Mouse (Mus musculus): ENCODE results near the gene Zdhhc17. TPM values are rescaled to one million over a fixed set of nuclear protein-coding genes. Genes with fewer than 3 reads are reported as not detected.

Zdhhc17 gene
- polyA plus RNA-seq, 1 experiment from 2014 or later: 29.8 TPM

DNA sequence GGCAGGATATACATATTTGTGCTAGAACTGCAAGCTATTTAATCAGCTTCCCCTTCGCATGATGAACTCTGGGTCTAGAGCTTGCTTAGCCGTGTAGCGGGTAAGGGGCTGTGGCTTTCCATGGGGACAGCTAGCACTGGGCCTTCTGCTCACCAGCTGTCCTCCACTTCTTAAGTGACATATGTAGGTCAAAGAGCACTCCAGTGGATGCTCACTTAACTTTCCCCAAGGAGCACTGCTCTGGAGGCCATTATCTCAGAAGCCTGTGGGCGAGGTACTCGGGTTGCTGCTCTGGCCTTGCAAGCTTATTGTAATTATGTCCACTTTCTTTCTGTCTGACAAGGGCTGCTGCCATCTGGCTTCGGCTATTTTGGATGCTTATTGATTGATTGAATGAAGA, 16.2 kb upstream of the Zdhhc17 start:
- Histone ChIP-seq H3K27ac (no peak overlapping the region), H3K27me3 (no peaks in the 10 kb centered on the region), H3K9ac (no peak overlapping the region), H3K4me2 (no peak overlapping the region), H3K36me3 (no peaks in the 10 kb centered on the region), H3K4me1 (no peaks in the 10 kb centered on the region), H3K9me3 (no peaks in the 10 kb centered on the region), H3K4me3 (no peak overlapping the region)
- no peak for ATAC-seq (ENCODE audit: insufficient number of reproducible peaks, insufficient read depth, low FRiP score, low TSS enrichment, low read depth)
- 50% methylated on average over 6 of the region's 6 CpGs for WGBS

DNA sequence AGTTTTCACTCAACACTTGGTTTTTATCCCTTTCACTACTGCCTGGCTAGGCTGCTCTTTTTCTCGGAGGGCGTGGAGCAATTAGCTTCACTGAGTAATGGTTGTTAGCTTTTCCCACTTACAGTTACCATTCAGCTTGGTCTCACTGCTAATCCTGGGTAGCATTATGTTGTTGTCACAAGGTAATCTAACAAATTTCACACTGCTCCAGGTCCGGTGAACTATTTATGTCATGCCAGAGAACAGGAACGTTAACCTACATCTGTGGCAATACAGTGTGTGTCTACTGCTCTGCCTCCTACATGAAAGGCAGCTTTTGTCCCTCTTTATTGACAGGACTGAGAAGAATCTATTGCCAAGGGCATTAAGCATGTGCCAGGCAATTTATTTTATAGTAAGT, 14.8 kb upstream of the Zdhhc17 start:
- Histone ChIP-seq H3K9ac (no peak overlapping the region), H3K4me3 (no peak overlapping the region), H3K4me2 (no peak overlapping the region), H3K36me3 (no peaks in the 10 kb centered on the region), H3K27me3 (no peaks in the 10 kb centered on the region), H3K27ac (no peak overlapping the region), H3K4me1 (no peaks in the 10 kb centered on the region), H3K9me3 (no peaks in the 10 kb centered on the region)
- 0 out of 2 replicates have a peak, but pooled peaks have one; percentile 6 for ATAC-seq (ENCODE audit: insufficient number of reproducible peaks, insufficient read depth, low FRiP score, low TSS enrichment, low read depth)
- 58% methylated on average over 4 of the region's 4 CpGs for WGBS

DNA sequence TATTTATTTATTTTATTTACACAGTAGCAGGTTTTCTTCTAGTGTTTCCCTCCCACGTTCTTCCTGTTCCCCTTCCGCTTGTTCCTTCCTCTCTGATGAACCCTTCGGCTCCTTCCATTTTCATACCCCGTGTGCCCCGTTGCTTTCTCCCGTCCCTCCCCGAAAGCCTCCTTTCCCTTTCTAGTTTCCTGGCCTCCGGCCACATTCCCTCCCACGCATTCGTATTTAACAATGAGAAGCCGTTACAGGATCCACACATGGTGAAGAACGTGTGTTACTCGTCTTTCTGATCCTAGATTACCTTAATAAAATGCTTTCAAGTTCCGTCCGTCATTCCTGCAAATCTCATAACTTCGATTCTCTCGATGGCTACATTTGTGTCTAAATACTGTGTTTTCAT, 4.5 kb upstream of the Zdhhc17 start:
- no peaks in the 10 kb centered on the region for H3K36me3 ChIP-seq
- no peak overlapping the region for H3K27ac ChIP-seq
- WGBS: 85% methylated on average over 17 of the region's 17 CpGs
- no peaks in the 10 kb centered on the region for H3K9me3 ChIP-seq
- H3K4me2 ChIP-seq: no peak overlapping the region
- peaks cover 3% of the 10 kb centered on the region; the same call in 1 of the 2 replicates for H3K27me3 ChIP-seq
- H3K9ac ChIP-seq: no peak overlapping the region
- H3K4me3 ChIP-seq: no peak overlapping the region
- no peaks in the 10 kb centered on the region for H3K4me1 ChIP-seq
- ATAC-seq (ENCODE audit: insufficient number of reproducible peaks, insufficient read depth, low FRiP score, low TSS enrichment, low read depth): no peak

DNA sequence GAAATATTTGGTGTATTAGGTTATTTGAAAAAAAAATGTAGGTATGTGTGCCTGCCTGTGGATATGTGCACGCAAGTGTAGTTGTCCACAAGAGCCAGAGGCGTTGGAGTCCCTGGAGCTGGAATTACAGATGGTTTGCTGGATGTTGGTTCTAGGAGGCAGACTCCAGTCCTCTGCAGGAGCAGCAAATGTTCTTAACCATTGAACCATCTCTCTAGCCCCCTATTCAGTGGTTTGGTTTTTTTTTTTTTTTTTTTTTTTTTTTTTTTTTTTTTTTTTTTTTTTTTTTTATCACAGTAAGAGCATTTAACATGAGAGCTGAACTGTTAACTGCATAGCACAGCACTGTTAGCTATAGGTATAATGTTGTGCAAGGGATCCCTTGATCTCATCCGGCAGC, 3.3 kb upstream of the Zdhhc17 start:
- Histone ChIP-seq H3K4me2 (no peak overlapping the region), H3K9me3 (no peaks in the 10 kb centered on the region), H3K27ac (no peak overlapping the region), H3K4me1 (peaks cover under 1% of the 10 kb centered on the region; the same call in 1 of the 2 replicates), H3K4me3 (no peak overlapping the region), H3K9ac (no peak overlapping the region), H3K36me3 (no peaks in the 10 kb centered on the region), H3K27me3 (peaks cover 3% of the 10 kb centered on the region; the same call in 1 of the 2 replicates)
- ATAC-seq (ENCODE audit: insufficient number of reproducible peaks, insufficient read depth, low FRiP score, low TSS enrichment, low read depth): no peak
- WGBS: 96% methylated on average over 3 of the region's 3 CpGs

DNA sequence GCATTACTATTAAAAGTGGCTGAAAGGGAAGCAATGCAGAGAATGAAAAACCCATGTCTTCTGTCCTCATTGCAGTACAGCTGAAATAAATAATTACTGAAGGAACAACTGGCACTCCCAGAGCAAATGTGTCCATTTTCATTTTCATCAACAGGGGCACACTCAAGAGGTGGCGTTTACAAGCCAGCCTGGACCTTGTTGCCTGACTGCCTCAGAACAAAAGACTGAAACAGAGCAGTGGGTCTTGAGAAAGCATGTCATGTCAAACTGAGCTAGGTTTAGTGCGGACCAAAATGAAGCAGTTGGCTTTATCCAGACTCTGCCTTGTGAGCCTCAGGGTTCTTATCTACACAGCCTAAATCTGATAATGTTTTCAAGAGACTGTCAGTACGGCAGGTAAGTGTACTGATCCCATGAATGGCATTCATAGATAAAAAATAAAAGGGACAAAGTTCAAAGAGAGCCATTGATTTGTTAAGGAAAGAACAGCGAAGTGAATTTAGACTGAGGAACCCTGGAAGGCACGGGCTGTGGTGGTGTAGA, 2.6 kb upstream of the Zdhhc17 start:
- Histone ChIP-seq H3K4me2 (no peak overlapping the region), H3K4me3 (no peak overlapping the region), H3K36me3 (no peaks in the 10 kb centered on the region), H3K27ac (no peak overlapping the region), H3K4me1 (peaks cover 8% of the 10 kb centered on the region), H3K9ac (no peak overlapping the region), H3K9me3 (no peaks in the 10 kb centered on the region), H3K27me3 (peaks cover 3% of the 10 kb centered on the region; the same call in 1 of the 2 replicates)
- WGBS: 64% methylated on average over 5 of the region's 5 CpGs
- ATAC-seq (ENCODE audit: insufficient number of reproducible peaks, insufficient read depth, low FRiP score, low TSS enrichment, low read depth): no peak

DNA sequence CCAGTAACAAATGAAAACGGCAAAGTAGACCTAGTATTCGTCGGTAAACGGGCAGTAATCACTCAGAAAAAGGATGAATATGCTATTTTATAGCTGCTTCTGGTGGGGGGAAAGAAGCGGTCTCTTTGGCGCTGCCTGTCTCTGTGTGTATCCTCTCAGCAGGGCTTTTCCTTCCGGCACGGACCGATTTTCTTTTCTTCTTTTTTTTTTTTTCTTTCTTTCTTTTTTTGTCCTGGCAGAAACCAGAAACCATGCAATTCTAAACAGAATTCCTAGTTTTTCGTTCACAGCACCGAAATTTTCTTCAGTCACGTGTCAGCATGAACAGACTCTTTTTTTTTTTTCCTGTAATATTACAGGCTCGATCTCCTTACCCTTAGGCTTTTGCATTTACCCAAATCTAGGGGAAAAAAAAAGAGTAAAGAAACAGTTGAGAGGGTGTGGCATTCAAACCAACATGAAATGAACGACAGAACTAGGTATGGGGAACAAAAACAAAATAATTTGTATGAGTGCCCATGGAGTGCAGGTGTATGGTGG, 1.4 kb upstream of the Zdhhc17 start:
- peak overlapping the region; percentile 87 for H3K4me3 ChIP-seq
- peak overlapping the region; percentile 98 for H3K9ac ChIP-seq
- under 1% methylated on average over 14 of the region's 14 CpGs for WGBS
- no peaks in the 10 kb centered on the region for H3K9me3 ChIP-seq
- peaks cover 3% of the 10 kb centered on the region; the same call in 1 of the 2 replicates for H3K27me3 ChIP-seq
- H3K4me2 ChIP-seq: peak overlapping the region; percentile 86
- H3K36me3 ChIP-seq: no peaks in the 10 kb centered on the region
- peak overlapping the region; percentile 98 for H3K27ac ChIP-seq
- H3K4me1 ChIP-seq: peaks cover 10% of the 10 kb centered on the region
- no peak for ATAC-seq (ENCODE audit: insufficient number of reproducible peaks, insufficient read depth, low FRiP score, low TSS enrichment, low read depth)

GRCm38 (mm10) chr10:111010480-111011225, 713 bp upstream of the Zdhhc17 start:
- Histone ChIP-seq H3K27ac (peak overlapping the region; percentile 98), H3K4me2 (peak overlapping the region; percentile 86), H3K4me3 (peak overlapping the region; percentile 87), H3K9me3 (no peaks in the 10 kb centered on the region), H3K27me3 (peaks cover 3% of the 10 kb centered on the region; the same call in 1 of the 2 replicates), H3K36me3 (no peaks in the 10 kb centered on the region), H3K4me1 (peaks cover 15% of the 10 kb centered on the region), H3K9ac (peak overlapping the region; percentile 98)
- no peak for ATAC-seq (ENCODE audit: insufficient number of reproducible peaks, insufficient read depth, low FRiP score, low TSS enrichment, low read depth)
- WGBS: 1% methylated on average over 19 of the region's 19 CpGs

DNA sequence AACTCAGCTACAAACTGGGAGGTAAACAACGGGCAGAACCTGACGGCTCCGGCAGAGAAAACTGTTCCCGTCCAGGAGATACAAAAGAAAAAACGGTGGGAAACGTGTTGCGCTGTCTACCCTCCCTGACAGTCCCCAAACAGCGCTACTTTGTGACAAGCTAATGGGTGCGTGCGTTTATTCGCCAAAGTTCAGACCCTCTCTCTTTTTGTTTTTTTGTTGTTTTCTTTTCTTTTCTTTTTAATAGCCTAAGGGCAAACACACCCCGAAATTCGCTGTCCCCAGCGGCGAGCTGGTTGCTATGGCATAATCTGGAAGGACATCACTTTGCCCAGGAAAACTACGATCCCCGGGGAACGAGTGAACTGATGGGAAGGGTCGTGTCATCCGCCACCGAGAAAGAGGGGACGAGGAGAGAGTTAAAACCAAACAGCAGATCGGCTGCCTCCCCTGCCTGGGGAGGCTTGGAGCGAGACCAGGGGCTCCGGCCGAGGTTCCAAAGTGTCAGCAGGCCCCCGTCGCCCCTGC, 763 bp downstream of the Zdhhc17 start:
- Histone ChIP-seq H3K9me3 (no peaks in the 10 kb centered on the region), H3K9ac (peak overlapping the region; percentile 98), H3K4me2 (peak overlapping the region; percentile 86), H3K36me3 (no peaks in the 10 kb centered on the region), H3K27ac (peak overlapping the region; percentile 98), H3K4me1 (peaks cover 17% of the 10 kb centered on the region), H3K4me3 (peak overlapping the region; percentile 87), H3K27me3 (peaks cover 3% of the 10 kb centered on the region; the same call in 1 of the 2 replicates)
- WGBS: under 1% methylated on average over 27 of the region's 28 CpGs
- no peak for ATAC-seq (ENCODE audit: insufficient number of reproducible peaks, insufficient read depth, low FRiP score, low TSS enrichment, low read depth)

DNA sequence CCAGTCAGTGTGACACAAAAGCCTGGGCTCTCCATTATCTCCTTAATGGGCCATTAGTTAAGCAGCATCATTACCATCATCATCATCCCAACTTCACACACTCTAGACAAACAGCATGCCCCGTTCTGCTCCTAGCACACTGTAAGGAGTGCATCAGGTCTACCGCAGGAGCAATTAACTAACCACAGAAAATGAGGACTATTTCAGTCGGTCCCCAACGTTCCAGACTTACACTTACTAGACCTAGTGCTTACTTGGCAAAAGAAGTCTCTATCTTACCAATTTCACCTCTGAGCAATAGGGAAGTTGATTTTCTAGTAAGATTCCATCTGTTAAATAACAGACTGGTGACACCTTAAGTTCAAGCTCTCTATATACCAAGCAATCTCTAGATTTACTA, 2.3 kb downstream of the Zdhhc17 start:
- peaks cover 17% of the 10 kb centered on the region for H3K4me1 ChIP-seq
- no peaks in the 10 kb centered on the region; the same call in 1 of the 2 replicates for H3K27me3 ChIP-seq
- no peak for ATAC-seq (ENCODE audit: insufficient number of reproducible peaks, insufficient read depth, low FRiP score, low TSS enrichment, low read depth)
- 0 out of 2 replicates have a peak overlapping the region, but pooled peaks have one; percentile 6 for H3K9ac ChIP-seq
- H3K27ac ChIP-seq: no peak overlapping the region
- peak overlapping the region; percentile 86; the same call in 1 of the 2 replicates for H3K4me2 ChIP-seq
- no peaks in the 10 kb centered on the region for H3K36me3 ChIP-seq
- H3K4me3 ChIP-seq: no peak overlapping the region
- WGBS: 60% methylated on average over 4 of the region's 4 CpGs
- H3K9me3 ChIP-seq: no peaks in the 10 kb centered on the region

DNA sequence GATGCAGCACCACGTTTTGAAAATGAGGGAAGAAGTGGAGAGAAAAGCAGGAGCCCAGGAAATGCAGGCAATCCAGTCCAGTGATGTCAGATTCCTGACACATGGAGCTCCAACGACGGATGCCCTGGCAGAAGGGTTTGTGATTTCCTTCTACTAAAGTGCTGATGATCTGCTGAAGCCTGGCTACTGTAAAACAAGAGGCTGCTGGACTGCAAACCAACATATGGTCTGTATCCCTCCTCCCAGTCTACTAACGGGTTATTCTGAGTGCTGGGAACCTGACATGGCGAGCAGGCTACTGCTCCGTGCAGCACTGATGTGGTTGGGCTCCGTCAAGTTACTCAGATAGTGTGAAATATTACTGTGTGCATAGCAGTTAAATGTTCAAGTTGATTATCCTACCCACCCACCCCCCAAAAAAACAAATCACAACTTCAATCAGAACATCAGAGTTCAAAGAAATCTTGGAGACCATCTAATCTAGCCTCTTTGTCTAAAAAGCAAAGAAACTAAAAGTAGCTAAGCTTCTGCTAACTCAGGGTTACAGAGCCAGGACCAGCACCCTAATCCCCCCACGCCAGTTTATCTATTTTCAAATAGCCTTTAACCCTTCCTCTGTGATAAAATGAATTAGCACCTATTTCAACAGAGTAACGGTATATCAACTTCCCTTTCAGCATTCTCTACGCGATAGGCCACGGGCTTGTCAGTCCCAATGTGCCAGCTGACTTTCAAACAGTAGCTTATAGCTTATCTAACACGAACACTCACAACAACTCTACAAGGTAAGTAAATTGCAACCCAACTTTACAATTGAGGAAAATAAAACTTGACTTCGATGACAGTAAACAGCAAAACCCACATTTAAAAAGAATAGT, 4.1 kb downstream of the Zdhhc17 start:
- H3K9ac ChIP-seq: no peak overlapping the region
- H3K4me1 ChIP-seq: peaks cover 17% of the 10 kb centered on the region
- no peaks in the 10 kb centered on the region for H3K36me3 ChIP-seq
- 75% methylated on average over 14 of the region's 14 CpGs for WGBS
- ATAC-seq (ENCODE audit: insufficient number of reproducible peaks, insufficient read depth, low FRiP score, low TSS enrichment, low read depth): no peak
- H3K9me3 ChIP-seq: no peaks in the 10 kb centered on the region
- H3K4me3 ChIP-seq: no peak overlapping the region
- H3K27me3 ChIP-seq: no peaks in the 10 kb centered on the region
- no peak overlapping the region for H3K4me2 ChIP-seq
- H3K27ac ChIP-seq: no peak overlapping the region

GRCm38 (mm10) chr10:111004220-111004619, 5.7 kb downstream of the Zdhhc17 start:
- Histone ChIP-seq H3K4me2 (no peak overlapping the region), H3K36me3 (no peaks in the 10 kb centered on the region), H3K9me3 (no peaks in the 10 kb centered on the region), H3K4me1 (peaks cover 19% of the 10 kb centered on the region), H3K27ac (no peak overlapping the region), H3K9ac (no peak overlapping the region), H3K27me3 (no peaks in the 10 kb centered on the region), H3K4me3 (no peak overlapping the region)
- WGBS: 92% methylated on average over 6 of the region's 6 CpGs
- ATAC-seq (ENCODE audit: insufficient number of reproducible peaks, insufficient read depth, low FRiP score, low TSS enrichment, low read depth): no peak
